Mouse (Mus musculus): ENCODE measurements around the gene Cdkn2aip. TPM values are rescaled to one million over a fixed set of nuclear protein-coding genes. Genes with fewer than 3 reads are reported as not detected.
A peak's percentile ranks its signal among the peaks of the same experiment; 100 is the strongest.

The Cdkn2aip gene
- polyA plus RNA-seq (2016; fragmentation: Nextera tagmentation; extraction: Ambion mirVana) = 47.6 and 48.7 TPM in 2 replicates

- H3K27me3 ChIP-seq = no peaks in the 10 kb centered on the region
- WGBS = 1% methylated on average over 102 of the region's 114 CpGs
- peak within 1 kb of the TSS; percentile 92 for H3K9ac ChIP-seq
- H3K4me3 ChIP-seq = peak within 1 kb of the TSS; percentile 96
- H3K36me3 ChIP-seq = peaks cover 16% of the 10 kb centered on the region
- H3K4me2 ChIP-seq (replicated peaks) = peak within 1 kb of the TSS; percentile 67
- H3K9me3 ChIP-seq (replicated peaks) = no peaks in the 10 kb centered on the region
- H3K27ac ChIP-seq = peak within 1 kb of the TSS; percentile 95
- peaks cover 10% of the 10 kb centered on the region for H3K4me1 ChIP-seq
- peak; percentile 94 for ATAC-seq (ENCODE audit: low FRiP score)
These were observed at the start of gene Cdkn2aip for GRCm38 (mm10) chr8:47713761-47714745. Cdkn2aip (minus strand) TSS chr8:47713932.

- Histone ChIP-seq H3K9ac (no peak overlapping the region), H3K4me3 (no peak overlapping the region), H3K27me3 (peaks cover 4% of the 10 kb centered on the region), H3K36me3 (no peaks in the 10 kb centered on the region), H3K9me3 (replicated peaks) (no peaks in the 10 kb centered on the region), H3K27ac (no peak overlapping the region), H3K4me2 (replicated peaks) (peak overlapping the region; percentile 17; the same call in 1 of the 2 replicates), H3K4me1 (peaks cover 17% of the 10 kb centered on the region)
- no peak for ATAC-seq (ENCODE audit: low FRiP score)
- WGBS = 33% methylated on average over 9 of the region's 9 CpGs
These were observed 49.5 kb upstream of the Cdkn2aip start for GRCm38 (mm10) chr8:47763194-47763593.

GRCm38 (mm10) chr8:47760685-47761084 lies 47.0 kb upstream of the Cdkn2aip start:
- ATAC-seq (ENCODE audit: low FRiP score) = no peak
- no peak overlapping the region for H3K27ac ChIP-seq
- peaks cover 4% of the 10 kb centered on the region for H3K27me3 ChIP-seq
- no peak overlapping the region for H3K4me3 ChIP-seq
- no peaks in the 10 kb centered on the region for H3K9me3 ChIP-seq (replicated peaks)
- H3K4me1 ChIP-seq = peaks cover 17% of the 10 kb centered on the region
- no peaks in the 10 kb centered on the region for H3K36me3 ChIP-seq
- 61% methylated on average over 11 of the region's 11 CpGs for WGBS
- no peak overlapping the region for H3K4me2 ChIP-seq (replicated peaks)
- no peak overlapping the region for H3K9ac ChIP-seq

- no peak for ATAC-seq (ENCODE audit: low FRiP score)
These were observed 46.5 kb upstream of the Cdkn2aip start for GRCm38 (mm10) chr8:47760186-47760585.

GRCm38 (mm10) chr8:47753121-47753520 lies 39.4 kb upstream of the Cdkn2aip start:
- no peaks in the 10 kb centered on the region for H3K27me3 ChIP-seq
- ATAC-seq (ENCODE audit: low FRiP score) = no peak
- H3K27ac ChIP-seq = no peak overlapping the region
- 85% methylated on average over 3 of the region's 3 CpGs for WGBS
- no peaks in the 10 kb centered on the region for H3K9me3 ChIP-seq (replicated peaks)
- no peak overlapping the region for H3K9ac ChIP-seq
- H3K4me1 ChIP-seq = no peaks in the 10 kb centered on the region
- no peak overlapping the region for H3K4me3 ChIP-seq
- H3K4me2 ChIP-seq (replicated peaks) = no peak overlapping the region
- no peaks in the 10 kb centered on the region for H3K36me3 ChIP-seq

More at GRCm38 (mm10) chr8:47760186-47760585, 46.5 kb upstream of the Cdkn2aip start:
- Histone ChIP-seq H3K27me3 (peaks cover 4% of the 10 kb centered on the region), H3K36me3 (no peaks in the 10 kb centered on the region), H3K4me2 (replicated peaks) (no peak overlapping the region), H3K9me3 (replicated peaks) (no peaks in the 10 kb centered on the region), H3K4me3 (no peak overlapping the region), H3K27ac (no peak overlapping the region), H3K9ac (no peak overlapping the region), H3K4me1 (peaks cover 17% of the 10 kb centered on the region)
- 60% methylated on average over 4 of the region's 4 CpGs for WGBS

- H3K27me3 ChIP-seq = no peaks in the 10 kb centered on the region
- WGBS = 51% methylated on average over 14 of the region's 14 CpGs
These were observed 36.4 kb upstream of the Cdkn2aip start for GRCm38 (mm10) chr8:47750096-47750495.

GRCm38 (mm10) chr8:47749491-47749890 lies 35.8 kb upstream of the Cdkn2aip start:
- no peaks in the 10 kb centered on the region for H3K27me3 ChIP-seq
- no peaks in the 10 kb centered on the region for H3K4me1 ChIP-seq
- H3K9me3 ChIP-seq (replicated peaks) = no peaks in the 10 kb centered on the region
- 79% methylated on average over 8 of the region's 8 CpGs for WGBS
- H3K9ac ChIP-seq = no peak overlapping the region
- no peak overlapping the region for H3K27ac ChIP-seq
- H3K4me2 ChIP-seq (replicated peaks) = no peak overlapping the region
- H3K4me3 ChIP-seq = no peak overlapping the region
- H3K36me3 ChIP-seq = no peaks in the 10 kb centered on the region
- no peak for ATAC-seq (ENCODE audit: low FRiP score)

More at GRCm38 (mm10) chr8:47750096-47750495, 36.4 kb upstream of the Cdkn2aip start:
- Histone ChIP-seq H3K4me1 (no peaks in the 10 kb centered on the region), H3K27ac (no peak overlapping the region), H3K36me3 (no peaks in the 10 kb centered on the region), H3K4me2 (replicated peaks) (no peak overlapping the region), H3K9me3 (replicated peaks) (no peaks in the 10 kb centered on the region), H3K4me3 (no peak overlapping the region), H3K9ac (no peak overlapping the region)
- no peak for ATAC-seq (ENCODE audit: low FRiP score)

GRCm38 (mm10) chr8:47746304-47746703 lies 32.6 kb upstream of the Cdkn2aip start:
- no peaks in the 10 kb centered on the region for H3K4me1 ChIP-seq
- H3K4me2 ChIP-seq (replicated peaks) = no peak overlapping the region
- no peak overlapping the region for H3K9ac ChIP-seq
- H3K27me3 ChIP-seq = 0 out of 2 replicates have a peak, but pooled peaks cover 1% of the 10 kb centered on the region
- ATAC-seq (ENCODE audit: low FRiP score) = no peak
- no peak overlapping the region for H3K27ac ChIP-seq
- 52% methylated on average over 12 of the region's 12 CpGs for WGBS
- H3K9me3 ChIP-seq (replicated peaks) = no peaks in the 10 kb centered on the region
- no peaks in the 10 kb centered on the region for H3K36me3 ChIP-seq
- no peak overlapping the region for H3K4me3 ChIP-seq

- Histone ChIP-seq H3K9ac (no peak overlapping the region), H3K4me3 (no peak overlapping the region), H3K4me1 (no peaks in the 10 kb centered on the region), H3K27ac (no peak overlapping the region), H3K9me3 (replicated peaks) (no peaks in the 10 kb centered on the region), H3K27me3 (0 out of 2 replicates have a peak, but pooled peaks cover 5% of the 10 kb centered on the region), H3K4me2 (replicated peaks) (no peak overlapping the region), H3K36me3 (no peaks in the 10 kb centered on the region)
- WGBS = 16% methylated on average over 6 of the region's 6 CpGs
- ATAC-seq (ENCODE audit: low FRiP score) = no peak
These were observed 32.1 kb upstream of the Cdkn2aip start for GRCm38 (mm10) chr8:47745848-47746247.

- no peak overlapping the region for H3K4me2 ChIP-seq (replicated peaks)
- H3K36me3 ChIP-seq = no peaks in the 10 kb centered on the region
- ATAC-seq (ENCODE audit: low FRiP score) = no peak
- H3K9ac ChIP-seq = no peak overlapping the region
- no peaks in the 10 kb centered on the region for H3K4me1 ChIP-seq
- H3K9me3 ChIP-seq (replicated peaks) = no peaks in the 10 kb centered on the region
- WGBS = 86% methylated on average over 9 of the region's 9 CpGs
- H3K4me3 ChIP-seq = no peak overlapping the region
- 0 out of 2 replicates have a peak, but pooled peaks cover 5% of the 10 kb centered on the region for H3K27me3 ChIP-seq
- no peak overlapping the region for H3K27ac ChIP-seq
These were observed 31.1 kb upstream of the Cdkn2aip start for GRCm38 (mm10) chr8:47744803-47745202.

GRCm38 (mm10) chr8:47743419-47743818 lies 29.7 kb upstream of the Cdkn2aip start:
- no peaks in the 10 kb centered on the region for H3K36me3 ChIP-seq
- H3K9ac ChIP-seq = no peak overlapping the region
- WGBS = 11% methylated on average over 11 of the region's 11 CpGs
- 0 out of 2 replicates have a peak, but pooled peaks have one; percentile 16 for ATAC-seq (ENCODE audit: low FRiP score)
- no peak overlapping the region for H3K4me3 ChIP-seq
- H3K4me1 ChIP-seq = no peaks in the 10 kb centered on the region
- H3K4me2 ChIP-seq (replicated peaks) = peak overlapping the region; percentile 26
- H3K9me3 ChIP-seq (replicated peaks) = no peaks in the 10 kb centered on the region
- no peak overlapping the region for H3K27ac ChIP-seq
- H3K27me3 ChIP-seq = 0 out of 2 replicates have a peak, but pooled peaks cover 5% of the 10 kb centered on the region

GRCm38 (mm10) chr8:47742992-47743391 lies 29.3 kb upstream of the Cdkn2aip start:
- Histone ChIP-seq H3K27ac (no peak overlapping the region), H3K4me1 (no peaks in the 10 kb centered on the region), H3K36me3 (no peaks in the 10 kb centered on the region), H3K27me3 (0 out of 2 replicates have a peak, but pooled peaks cover 5% of the 10 kb centered on the region), H3K9me3 (replicated peaks) (no peaks in the 10 kb centered on the region), H3K9ac (no peak overlapping the region), H3K4me3 (no peak overlapping the region), H3K4me2 (replicated peaks) (peak overlapping the region; percentile 26)
- 44% methylated on average over 8 of the region's 8 CpGs for WGBS
- 0 out of 2 replicates have a peak, but pooled peaks have one; percentile 13 for ATAC-seq (ENCODE audit: low FRiP score)
